ENCODE assay signal across 9 mouse cellular contexts in genomic region chr1:178590229-178591171, GRCm38 (mm10).
DNase-seq lines count a peak whose midpoint lies in the region; ATAC-seq and TF ChIP-seq lines count a peak whose summit lies in the region.
"Had no signal": no experiment of that assay in that cellular context is flagged by ENCODE, and none has a peak within 500 bp of the region (broad histone marks: within the 10 kb centered on the region; RNA-seq: fewer than 3 reads in every experiment).

No protein-coding gene starts in this region.

- H3K36me3 ChIP-seq in stomach, postnatal 0 days (ENCODE audit: control insufficient read depth, insufficient read depth, low read length): no peaks in the 10 kb centered on the region
- H3K36me3 ChIP-seq in liver, embryonic 12.5 days: no peaks in the 10 kb centered on the region
- H3K36me3 ChIP-seq: midbrain, embryonic 13.5 days had no signal

- no peak overlapping the region for H3K9ac ChIP-seq in stomach, postnatal 0 days (ENCODE audit: low read length)
- no peak overlapping the region for H3K9ac ChIP-seq in liver, embryonic 12.5 days
- H3K9ac ChIP-seq: midbrain, embryonic 13.5 days had no signal

- H3K4me1 ChIP-seq in stomach, postnatal 0 days (replicated peaks; ENCODE audit: control insufficient read depth, insufficient read depth): no peaks in the 10 kb centered on the region
- no peaks in the 10 kb centered on the region for H3K4me1 ChIP-seq in liver, embryonic 12.5 days

- WGBS in stomach, postnatal 0 days: 48% methylated on average over 13 of the region's 13 CpGs
- 57% methylated on average over 13 of the region's 13 CpGs for WGBS in liver, embryonic 12.5 days (ENCODE audit: insufficient replicate concordance)

- no peak for TF ChIP-seq CTCF in stomach, postnatal 0 days (IDR thresholded peaks at IDR 0.05; ENCODE audit: low read depth)

- no peak for TF ChIP-seq EP300 in stomach, postnatal 0 days (optimal IDR thresholded peaks at IDR 0.05)

- ATAC-seq in stomach, postnatal 0 days (ENCODE audit: low FRiP score, low TSS enrichment): peak; percentile 90
- ATAC-seq in liver, embryonic 12.5 days: no peak
- ATAC-seq: midbrain, embryonic 13.5 days had no signal

- no peak overlapping the region for H3K27ac ChIP-seq in stomach, postnatal 0 days (replicated peaks)
- H3K27ac ChIP-seq in liver, embryonic 12.5 days: no peak overlapping the region
- H3K27ac ChIP-seq: midbrain, embryonic 13.5 days had no signal

- no peaks in the 10 kb centered on the region for H3K27me3 ChIP-seq in stomach, postnatal 0 days (ENCODE audit: control insufficient read depth, insufficient read depth, low read length)
- H3K27me3 ChIP-seq in liver, embryonic 12.5 days (replicated peaks): no peaks in the 10 kb centered on the region

- H3K4me2 ChIP-seq in stomach, postnatal 0 days (replicated peaks; ENCODE audit: low read depth): no peak overlapping the region
- H3K4me2 ChIP-seq in liver, embryonic 12.5 days: no peak overlapping the region
- H3K4me2 ChIP-seq: midbrain, embryonic 13.5 days had no signal

- H3K9me3 ChIP-seq in stomach, postnatal 0 days (ENCODE audit: control insufficient read depth, low read length): no peaks in the 10 kb centered on the region
- H3K9me3 ChIP-seq in liver, embryonic 12.5 days (replicated peaks): no peaks in the 10 kb centered on the region
- H3K9me3 ChIP-seq: midbrain, embryonic 13.5 days had no signal

- peak; percentile 7 for DNase-seq in adrenal gland, postnatal 10 days
- no peak for DNase-seq in adrenal gland, adult 18-20 months (ENCODE audit: low spot score in 2 of 2)
- peak; percentile 14 for DNase-seq in thymus, postnatal 14 days
- no peak for DNase-seq in thymus, postnatal 0 days (ENCODE audit: low spot score)
- peak; percentile 57 for DNase-seq in kidney, postnatal 10 days
- peak; percentile 72 for DNase-seq in stomach, postnatal 0 days (ENCODE audit: low spot score)
- DNase-seq in left cerebral cortex, postnatal 14 days (ENCODE audit: low spot score in 2 of 2): no peak

- H3K4me3 ChIP-seq in stomach, postnatal 0 days (ENCODE audit: low read depth, low read length): no peak overlapping the region
- H3K4me3 ChIP-seq in liver, embryonic 12.5 days: no peak overlapping the region
- H3K4me3 ChIP-seq: midbrain, embryonic 13.5 days had no signal

- intact Hi-C loops in left cerebral cortex, postnatal 14 days (cut with DNase I): no loop called here

Comparison
In these comparisons a context has a peak if more than half of its experiments do, and no peak if none do; other contexts are left out.
1. DNase-seq: peak in adrenal gland, postnatal 10 days (single experiment), thymus, postnatal 14 days (single experiment), kidney, postnatal 10 days (single experiment) and stomach, postnatal 0 days (single experiment); none in adrenal gland, adult 18-20 months (0 of 2), thymus, postnatal 0 days (single experiment) and left cerebral cortex, postnatal 14 days (0 of 2).